Mouse (Mus musculus): ENCODE measurements around the gene Hus1b. TPM values are rescaled to one million over a fixed set of nuclear protein-coding genes. Genes with fewer than 3 reads are reported as not detected.
A peak's percentile ranks its signal among the peaks of the same experiment; 100 is the strongest.

Hus1b gene
- polyA plus RNA-seq, 1 experiment from 2014 or later, result 0.07 TPM

DNA sequence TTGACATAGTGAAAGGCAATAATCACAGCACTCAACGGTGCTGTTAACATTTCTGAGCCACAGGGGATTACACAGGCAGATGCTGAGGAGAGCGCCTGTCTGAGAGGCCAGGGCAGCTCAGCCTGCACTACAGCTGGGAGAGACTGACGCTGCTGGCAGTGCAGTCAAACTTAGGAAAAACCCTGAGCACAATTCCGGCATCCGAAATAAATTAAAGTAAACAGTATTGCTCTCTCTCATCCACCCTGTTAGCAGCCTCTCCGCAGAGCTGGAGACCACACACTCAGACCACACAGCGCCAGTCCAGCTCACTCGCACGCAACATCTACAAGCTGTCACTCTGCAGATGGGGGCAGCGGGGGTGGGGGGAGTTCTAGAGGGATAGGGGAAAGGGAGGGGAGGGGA, 18.9 kb upstream of the Hus1b start:
- ATAC-seq (ENCODE audit: low read depth), result no peak
- WGBS (ENCODE audit: insufficient replicate concordance), result 65% methylated on average over 10 of the region's 10 CpGs
- Histone ChIP-seq H3K36me3 (ENCODE audit: control insufficient read depth, insufficient read depth) (no peaks in the 10 kb centered on the region), H3K4me3 (ENCODE audit: low read depth, low read length) (no peak overlapping the region), H3K27me3 (ENCODE audit: control insufficient read depth, insufficient read depth, low read depth, low read length) (no peaks in the 10 kb centered on the region), H3K9me3 (replicated peaks; ENCODE audit: control insufficient read depth, low read length) (no peaks in the 10 kb centered on the region), H3K9ac (ENCODE audit: low read depth, low read length) (no peak overlapping the region), H3K27ac (ENCODE audit: low read length) (no peak overlapping the region), H3K4me1 (ENCODE audit: control insufficient read depth, low read depth, low read length) (peaks cover 13% of the 10 kb centered on the region), H3K4me2 (ENCODE audit: low read depth, low read length) (no peak overlapping the region)

DNA sequence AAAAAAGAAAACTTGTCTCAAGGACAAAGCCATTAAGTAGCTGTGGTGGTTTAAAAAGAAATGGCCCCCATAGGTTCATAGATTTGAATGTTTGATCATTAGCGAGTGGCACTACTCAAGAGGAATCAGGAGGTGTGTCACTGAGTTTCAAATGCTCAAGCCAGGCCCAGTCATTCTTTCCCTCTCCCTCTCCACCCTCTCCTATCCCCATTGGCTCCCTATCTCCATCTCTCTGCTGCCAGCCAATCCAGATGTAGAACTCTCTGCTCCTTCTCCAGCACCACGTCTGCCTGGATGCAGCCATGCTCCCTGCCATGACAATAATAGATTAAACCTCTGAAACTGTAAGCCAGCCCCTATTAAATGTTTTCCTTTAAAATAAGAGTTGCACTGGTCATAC, 14.4 kb upstream of the Hus1b start:
- ATAC-seq (ENCODE audit: low read depth), result peak; percentile 79
- Histone ChIP-seq H3K27me3 (ENCODE audit: control insufficient read depth, insufficient read depth, low read depth, low read length) (no peaks in the 10 kb centered on the region), H3K4me3 (ENCODE audit: low read depth, low read length) (no peak overlapping the region), H3K9ac (ENCODE audit: low read depth, low read length) (no peak overlapping the region), H3K9me3 (replicated peaks; ENCODE audit: control insufficient read depth, low read length) (no peaks in the 10 kb centered on the region), H3K27ac (ENCODE audit: low read length) (peak overlapping the region; percentile 64), H3K36me3 (ENCODE audit: control insufficient read depth, insufficient read depth) (no peaks in the 10 kb centered on the region), H3K4me2 (ENCODE audit: low read depth, low read length) (no peak overlapping the region), H3K4me1 (ENCODE audit: control insufficient read depth, low read depth, low read length) (peaks cover 24% of the 10 kb centered on the region)
- 53% methylated on average over 2 of the region's 2 CpGs for WGBS (ENCODE audit: insufficient replicate concordance)

DNA sequence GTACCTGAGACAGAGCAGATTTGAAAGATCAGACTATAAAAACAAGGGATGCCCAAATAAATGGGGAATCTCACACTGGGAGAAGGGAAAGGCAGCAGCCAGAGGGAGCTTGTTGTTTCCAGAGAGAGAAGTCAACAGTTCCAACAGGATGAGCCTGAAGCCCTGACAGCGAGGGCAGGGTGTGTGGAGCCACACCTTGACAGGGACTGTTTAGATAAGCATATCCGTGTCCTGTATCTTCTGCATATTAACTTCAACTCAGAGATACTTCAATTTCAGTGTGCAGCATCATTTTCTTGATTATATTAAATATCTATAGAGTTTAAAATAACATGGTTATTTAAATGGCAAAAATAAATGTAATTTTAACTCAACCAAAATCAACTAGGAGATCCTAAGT, 13.2 kb upstream of the Hus1b start:
- Histone ChIP-seq H3K27me3 (ENCODE audit: control insufficient read depth, insufficient read depth, low read depth, low read length) (no peaks in the 10 kb centered on the region), H3K4me3 (ENCODE audit: low read depth, low read length) (peak overlapping the region; percentile 26; the same call in 1 of the 2 replicates), H3K4me2 (ENCODE audit: low read depth, low read length) (peak overlapping the region; percentile 65), H3K9me3 (replicated peaks; ENCODE audit: control insufficient read depth, low read length) (no peaks in the 10 kb centered on the region), H3K36me3 (ENCODE audit: control insufficient read depth, insufficient read depth) (no peaks in the 10 kb centered on the region), H3K27ac (ENCODE audit: low read length) (peak overlapping the region; percentile 77), H3K9ac (ENCODE audit: low read depth, low read length) (peak overlapping the region; percentile 51), H3K4me1 (ENCODE audit: control insufficient read depth, low read depth, low read length) (peaks cover 24% of the 10 kb centered on the region)
- ATAC-seq (ENCODE audit: low read depth), result peak; percentile 95
- WGBS (ENCODE audit: insufficient replicate concordance), result 28% methylated on average over 2 of the region's 2 CpGs

DNA sequence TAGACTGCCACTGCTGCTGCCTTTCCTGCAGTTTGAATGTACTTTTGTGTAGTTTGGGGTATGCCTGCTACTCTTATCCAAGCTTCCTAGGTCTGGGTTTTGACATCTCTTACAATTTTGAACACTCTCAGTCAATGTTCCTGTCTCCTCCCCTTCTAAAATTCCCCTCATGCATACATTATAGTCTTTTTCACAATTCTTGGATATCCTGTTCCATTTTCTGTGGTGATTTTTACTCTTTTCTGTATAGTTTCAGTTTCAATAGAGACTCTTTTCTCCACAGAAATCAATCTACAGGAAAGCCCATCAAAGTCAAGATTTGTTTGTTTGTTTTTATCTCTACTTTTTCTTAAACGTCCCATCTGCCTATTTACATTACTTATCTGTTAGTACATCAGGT, 6.0 kb upstream of the Hus1b start:
- 33% methylated on average over 1 of the region's 1 CpGs for WGBS (ENCODE audit: insufficient replicate concordance)
- Histone ChIP-seq H3K4me2 (ENCODE audit: low read depth, low read length) (no peak overlapping the region), H3K9me3 (replicated peaks; ENCODE audit: control insufficient read depth, low read length) (no peaks in the 10 kb centered on the region), H3K9ac (ENCODE audit: low read depth, low read length) (no peak overlapping the region), H3K27ac (ENCODE audit: low read length) (no peak overlapping the region), H3K4me1 (ENCODE audit: control insufficient read depth, low read depth, low read length) (peaks cover 5% of the 10 kb centered on the region), H3K36me3 (ENCODE audit: control insufficient read depth, insufficient read depth) (no peaks in the 10 kb centered on the region), H3K4me3 (ENCODE audit: low read depth, low read length) (no peak overlapping the region), H3K27me3 (ENCODE audit: control insufficient read depth, insufficient read depth, low read depth, low read length) (no peaks in the 10 kb centered on the region)
- no peak for ATAC-seq (ENCODE audit: low read depth)

DNA sequence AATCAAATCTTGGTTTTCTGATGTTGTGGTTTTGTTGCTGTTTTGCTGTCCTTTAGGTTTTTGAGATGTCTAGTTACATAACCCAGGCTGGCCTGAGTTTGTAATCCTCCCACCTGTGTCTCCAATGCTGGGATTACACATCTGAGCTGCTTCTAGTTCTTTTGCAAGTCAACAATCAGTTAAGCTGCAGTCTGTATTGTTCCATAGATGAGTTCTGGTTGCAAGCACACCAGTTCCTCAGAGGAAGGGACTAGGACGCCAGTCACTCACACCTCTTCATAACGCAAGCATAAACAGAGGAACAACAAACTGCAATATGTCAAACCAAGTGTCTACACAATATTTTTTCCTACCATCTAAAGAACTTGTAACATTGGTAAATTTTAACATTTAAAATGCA, 4.5 kb upstream of the Hus1b start:
- no peak overlapping the region for H3K4me2 ChIP-seq (ENCODE audit: low read depth, low read length)
- no peak for ATAC-seq (ENCODE audit: low read depth)
- no peaks in the 10 kb centered on the region for H3K36me3 ChIP-seq (ENCODE audit: control insufficient read depth, insufficient read depth)
- no peak overlapping the region for H3K9ac ChIP-seq (ENCODE audit: low read depth, low read length)
- H3K27ac ChIP-seq (ENCODE audit: low read length), result no peak overlapping the region
- no peaks in the 10 kb centered on the region for H3K27me3 ChIP-seq (ENCODE audit: control insufficient read depth, insufficient read depth, low read depth, low read length)
- 94% methylated on average over 2 of the region's 2 CpGs for WGBS (ENCODE audit: insufficient replicate concordance)
- H3K4me3 ChIP-seq (ENCODE audit: low read depth, low read length), result no peak overlapping the region
- no peaks in the 10 kb centered on the region for H3K9me3 ChIP-seq (replicated peaks; ENCODE audit: control insufficient read depth, low read length)
- H3K4me1 ChIP-seq (ENCODE audit: control insufficient read depth, low read depth, low read length), result peaks cover 5% of the 10 kb centered on the region

DNA sequence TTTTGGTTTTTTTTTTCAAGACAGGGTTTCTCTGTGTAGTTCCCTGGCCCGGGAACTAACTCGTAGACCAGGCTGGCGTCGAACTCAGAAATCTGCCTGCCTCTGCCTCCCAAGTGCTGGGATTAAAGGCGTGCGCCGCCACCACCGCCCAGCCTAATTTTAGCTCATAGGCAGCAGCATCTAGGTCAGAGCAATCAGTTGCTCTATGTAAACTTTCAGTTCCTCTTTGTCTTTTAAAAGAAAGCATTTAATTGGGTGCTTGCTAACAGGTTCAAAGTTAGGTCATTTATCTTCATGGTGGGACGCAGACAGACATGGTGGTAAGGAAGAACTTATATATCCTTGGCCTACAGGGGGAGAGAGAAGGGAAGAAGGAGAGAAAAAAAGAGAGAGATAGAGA, 1.6 kb upstream of the Hus1b start:
- 81% methylated on average over 9 of the region's 9 CpGs for WGBS (ENCODE audit: insufficient replicate concordance)
- no peak overlapping the region for H3K4me3 ChIP-seq (ENCODE audit: low read depth, low read length)
- H3K36me3 ChIP-seq (ENCODE audit: control insufficient read depth, insufficient read depth), result no peaks in the 10 kb centered on the region
- H3K27me3 ChIP-seq (ENCODE audit: control insufficient read depth, insufficient read depth, low read depth, low read length), result no peaks in the 10 kb centered on the region
- H3K9ac ChIP-seq (ENCODE audit: low read depth, low read length), result no peak overlapping the region
- no peak for ATAC-seq (ENCODE audit: low read depth)
- H3K4me2 ChIP-seq (ENCODE audit: low read depth, low read length), result no peak overlapping the region
- H3K9me3 ChIP-seq (replicated peaks; ENCODE audit: control insufficient read depth, low read length), result no peaks in the 10 kb centered on the region
- H3K4me1 ChIP-seq (ENCODE audit: control insufficient read depth, low read depth, low read length), result peaks cover 5% of the 10 kb centered on the region
- H3K27ac ChIP-seq (ENCODE audit: low read length), result no peak overlapping the region

DNA sequence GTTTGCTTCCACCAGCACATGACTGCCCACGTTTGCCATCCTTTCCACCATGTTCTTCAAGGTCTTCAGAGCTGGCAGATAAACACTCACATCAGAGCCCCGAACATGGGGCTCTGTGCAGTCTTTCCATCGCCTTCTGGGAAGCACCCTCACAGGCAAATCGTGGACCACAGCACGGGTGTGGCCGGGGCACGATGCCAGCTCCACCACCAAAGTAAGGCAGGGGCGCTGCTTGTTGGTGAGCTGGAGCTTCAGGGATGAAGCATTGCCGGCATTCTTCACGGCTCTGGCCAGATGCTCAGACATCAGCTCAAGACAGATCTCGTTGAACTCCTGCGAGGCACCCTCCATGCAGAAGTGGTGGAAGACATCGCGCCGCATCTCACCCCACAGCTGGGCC, 430 bp downstream of the Hus1b start:
- 0 out of 2 replicates have a peak, but pooled peaks have one; percentile 11 for ATAC-seq (ENCODE audit: low read depth)
- WGBS (ENCODE audit: insufficient replicate concordance), result 74% methylated on average over 15 of the region's 15 CpGs
- H3K9ac ChIP-seq (ENCODE audit: low read depth, low read length), result no peak overlapping the region
- H3K9me3 ChIP-seq (replicated peaks; ENCODE audit: control insufficient read depth, low read length), result no peaks in the 10 kb centered on the region
- no peak overlapping the region for H3K27ac ChIP-seq (ENCODE audit: low read length)
- H3K4me2 ChIP-seq (ENCODE audit: low read depth, low read length), result no peak overlapping the region
- H3K4me1 ChIP-seq (ENCODE audit: control insufficient read depth, low read depth, low read length), result no peaks in the 10 kb centered on the region
- H3K27me3 ChIP-seq (ENCODE audit: control insufficient read depth, insufficient read depth, low read depth, low read length), result no peaks in the 10 kb centered on the region
- H3K4me3 ChIP-seq (ENCODE audit: low read depth, low read length), result no peak overlapping the region
- H3K36me3 ChIP-seq (ENCODE audit: control insufficient read depth, insufficient read depth), result no peaks in the 10 kb centered on the region

DNA sequence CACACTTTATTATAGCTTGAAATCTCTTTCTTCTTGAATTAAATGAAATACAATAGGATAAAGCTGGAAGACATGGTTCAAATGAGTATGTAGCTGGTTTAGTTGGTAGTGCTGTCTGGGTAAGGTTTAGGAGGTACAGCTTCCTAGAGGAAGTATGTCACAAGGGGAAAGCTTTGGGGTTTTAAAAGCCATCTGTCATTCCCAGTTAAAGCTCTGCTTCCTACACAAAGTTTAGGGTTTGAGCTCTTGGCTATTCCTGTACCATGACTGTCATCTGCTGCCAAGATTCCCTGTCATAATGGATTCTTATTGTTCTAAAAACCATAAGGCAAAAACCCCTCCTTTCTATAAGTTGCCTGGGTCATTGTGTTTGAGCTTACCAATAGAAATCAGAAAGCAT, 1.8 kb downstream of the Hus1b start:
- Histone ChIP-seq H3K9ac (ENCODE audit: low read depth, low read length) (no peak overlapping the region), H3K27ac (ENCODE audit: low read length) (no peak overlapping the region), H3K4me2 (ENCODE audit: low read depth, low read length) (no peak overlapping the region), H3K9me3 (replicated peaks; ENCODE audit: control insufficient read depth, low read length) (no peaks in the 10 kb centered on the region), H3K36me3 (ENCODE audit: control insufficient read depth, insufficient read depth) (no peaks in the 10 kb centered on the region), H3K4me3 (ENCODE audit: low read depth, low read length) (no peak overlapping the region), H3K27me3 (ENCODE audit: control insufficient read depth, insufficient read depth, low read depth, low read length) (no peaks in the 10 kb centered on the region), H3K4me1 (ENCODE audit: control insufficient read depth, low read depth, low read length) (no peaks in the 10 kb centered on the region)
- no peak for ATAC-seq (ENCODE audit: low read depth)

DNA sequence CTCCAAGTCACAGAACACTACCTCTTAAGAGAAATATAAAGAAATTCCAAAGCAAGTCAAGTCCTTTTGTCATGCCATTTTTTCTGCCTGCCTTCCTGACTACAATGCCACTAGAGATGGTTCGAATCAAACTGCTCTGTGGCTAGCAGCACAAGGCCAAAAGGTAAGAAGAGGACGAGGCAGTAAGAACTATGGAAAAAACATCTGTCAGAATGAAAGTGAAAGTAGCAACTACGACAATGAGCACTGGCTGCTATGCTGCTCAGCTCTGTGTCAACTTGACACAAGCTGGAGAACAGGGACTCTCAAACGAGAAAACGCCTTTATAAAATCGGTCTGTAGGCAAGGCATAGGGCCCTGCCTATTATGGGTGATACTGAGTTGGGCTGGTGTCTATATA, 14.6 kb downstream of the Hus1b start:
- Histone ChIP-seq H3K4me3 (ENCODE audit: low read depth, low read length) (no peak overlapping the region), H3K27me3 (ENCODE audit: control insufficient read depth, insufficient read depth, low read depth, low read length) (no peaks in the 10 kb centered on the region), H3K4me1 (ENCODE audit: control insufficient read depth, low read depth, low read length) (peaks cover 6% of the 10 kb centered on the region), H3K27ac (ENCODE audit: low read length) (no peak overlapping the region), H3K4me2 (ENCODE audit: low read depth, low read length) (no peak overlapping the region), H3K36me3 (ENCODE audit: control insufficient read depth, insufficient read depth) (no peaks in the 10 kb centered on the region), H3K9ac (ENCODE audit: low read depth, low read length) (no peak overlapping the region), H3K9me3 (replicated peaks; ENCODE audit: control insufficient read depth, low read length) (no peaks in the 10 kb centered on the region)
- ATAC-seq (ENCODE audit: low read depth), result no peak
- WGBS (ENCODE audit: insufficient replicate concordance), result 78% methylated on average over 6 of the region's 6 CpGs

DNA sequence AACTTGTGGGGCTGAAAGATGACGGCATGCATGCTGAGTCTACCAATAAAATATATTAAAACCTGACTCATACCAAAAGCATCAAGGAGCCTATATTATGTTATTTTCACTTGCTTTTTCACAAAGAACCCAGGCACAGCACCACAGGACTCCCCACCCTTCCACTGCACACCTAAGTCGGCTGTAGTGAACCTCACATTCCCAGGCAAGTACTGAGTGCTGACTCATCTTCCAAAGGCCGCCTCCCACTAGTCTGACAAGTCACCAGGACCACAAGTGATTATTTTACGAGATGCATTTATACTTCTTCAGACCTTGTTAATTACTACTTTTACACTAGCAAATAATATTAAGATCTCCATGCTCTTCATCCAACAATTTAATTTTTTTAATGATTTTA, 15.9 kb downstream of the Hus1b start:
- Histone ChIP-seq H3K4me1 (ENCODE audit: control insufficient read depth, low read depth, low read length) (peaks cover 6% of the 10 kb centered on the region), H3K4me2 (ENCODE audit: low read depth, low read length) (no peak overlapping the region), H3K27me3 (ENCODE audit: control insufficient read depth, insufficient read depth, low read depth, low read length) (no peaks in the 10 kb centered on the region), H3K9me3 (replicated peaks; ENCODE audit: control insufficient read depth, low read length) (no peaks in the 10 kb centered on the region), H3K36me3 (ENCODE audit: control insufficient read depth, insufficient read depth) (no peaks in the 10 kb centered on the region; the same call in 1 of the 2 replicates), H3K4me3 (ENCODE audit: low read depth, low read length) (no peak overlapping the region), H3K9ac (ENCODE audit: low read depth, low read length) (no peak overlapping the region), H3K27ac (ENCODE audit: low read length) (no peak overlapping the region)
- peak; percentile 90 for ATAC-seq (ENCODE audit: low read depth)
- WGBS (ENCODE audit: insufficient replicate concordance), result 44% methylated on average over 4 of the region's 4 CpGs

All from liver, embryonic 16.5 days (tissue).